Mouse (Mus musculus) erythroblast, adult 5-6 weeks (primary cell): ENCODE measurements around the gene Heatr4. TPM values are rescaled to one million over a fixed set of nuclear protein-coding genes. Genes with fewer than 3 reads are reported as not detected.
"Not testable (repeated sequence)": the region's sequence is repeated elsewhere in the genome, so short reads cannot be mapped to it uniquely, and the experiment has no call there.

Source experiments
- ATAC-seq: replicated peaks from 2 replicates; pipeline ENCODE4 v1.8.0; 2016; ENCODE audit warnings: moderate number of reproducible peaks, mild to moderate bottlenecking, moderate TSS enrichment, inconsistent platforms; ENCODE audit not compliant: poor library complexity, low FRiP score, severe bottlenecking
- total RNA-seq, 2 experiments: library from RNA; stranded (forward) in 1 of 2; stranded (reverse) in 1 of 2; fragments of 150-400 nt in 1 of 2; fragments of 200-764, 138-1000 nt in 1 of 2; gene quantifications; 2 replicates each; pipeline versions ENCODE4 v1.2.3 to v1.2.4; 2015 to 2017; ENCODE audit warnings: low replicate concordance in 2 of 2

Gene Heatr4
- total RNA-seq, 2 experiments from 2014 or later, result not detected

GRCm38 (mm10) chr12:83999237-83999636, 14.6 kb upstream of the Heatr4 start:
- ATAC-seq, result not testable (repeated sequence)

- ATAC-seq, result no peak
Measured at GRCm38 (mm10) chr12:83998341-83999107, 13.9 kb upstream of the Heatr4 start.

GRCm38 (mm10) chr12:83997221-83997620, 12.6 kb upstream of the Heatr4 start:
- no peak for ATAC-seq

GRCm38 (mm10) chr12:83989378-83989777, 4.7 kb upstream of the Heatr4 start:
- no peak for ATAC-seq

- ATAC-seq, result no peak
Measured at GRCm38 (mm10) chr12:83988483-83988882, 3.8 kb upstream of the Heatr4 start.

GRCm38 (mm10) chr12:83987583-83988441, 3.2 kb upstream of the Heatr4 start, which contains the start of gene Acot2:
Gene Acot2 (plus strand): TSS chr12:83987861.
- ATAC-seq, result 0 out of 2 replicates have a peak, but pooled peaks have one; percentile 22

- ATAC-seq, result no peak
Measured at GRCm38 (mm10) chr12:83987242-83987582, 2.6 kb upstream of the Heatr4 start.

GRCm38 (mm10) chr12:83981615-83982014, 3.0 kb downstream of the Heatr4 start:
- no peak for ATAC-seq

GRCm38 (mm10) chr12:83978862-83979261, 5.8 kb downstream of the Heatr4 start:
- ATAC-seq, result no peak

GRCm38 (mm10) chr12:83972117-83972516, 12.5 kb downstream of the Heatr4 start:
- no peak for ATAC-seq

GRCm38 (mm10) chr12:83965235-83965634, 19.4 kb downstream of the Heatr4 start:
- ATAC-seq, result no peak

- ATAC-seq, result no peak
Measured at GRCm38 (mm10) chr12:83958278-83958677, 26.4 kb downstream of the Heatr4 start.

GRCm38 (mm10) chr12:83951711-83952575, 32.7 kb downstream of the Heatr4 start:
- peak; percentile 45; the same call in 1 of the 2 replicates for ATAC-seq

- ATAC-seq, result peak; percentile 12; the same call in 1 of the 2 replicates
Measured at GRCm38 (mm10) chr12:83950840-83951701, 33.6 kb downstream of the Heatr4 start.

- ATAC-seq, result peak; percentile 60
Measured at GRCm38 (mm10) chr12:83950493-83950839, 34.2 kb downstream of the Heatr4 start, which contains the start of gene Riox1. Gene Riox1 (plus strand): TSS chr12:83950608.

- no peak for ATAC-seq
Measured at GRCm38 (mm10) chr12:83949776-83950492, 34.7 kb downstream of the Heatr4 start.

- no peak for ATAC-seq
Measured at GRCm38 (mm10) chr12:83949043-83949442, 35.6 kb downstream of the Heatr4 start.

- ATAC-seq, result no peak
Measured at GRCm38 (mm10) chr12:83947260-83947811, 37.3 kb downstream of the Heatr4 start.
